Mouse (Mus musculus): ENCODE data around the gene Mllt6.
"Not testable (repeated sequence)": the region's sequence is repeated elsewhere in the genome, so short reads cannot be mapped to it uniquely, and the experiment has no call there.

The Mllt6 gene

GRCm38 (mm10) chr11:97717369-97718280 lies 54.4 kb downstream of the Mllt6 start:
- no peak for DNase-seq (ENCODE audit: low spot score)

DNA sequence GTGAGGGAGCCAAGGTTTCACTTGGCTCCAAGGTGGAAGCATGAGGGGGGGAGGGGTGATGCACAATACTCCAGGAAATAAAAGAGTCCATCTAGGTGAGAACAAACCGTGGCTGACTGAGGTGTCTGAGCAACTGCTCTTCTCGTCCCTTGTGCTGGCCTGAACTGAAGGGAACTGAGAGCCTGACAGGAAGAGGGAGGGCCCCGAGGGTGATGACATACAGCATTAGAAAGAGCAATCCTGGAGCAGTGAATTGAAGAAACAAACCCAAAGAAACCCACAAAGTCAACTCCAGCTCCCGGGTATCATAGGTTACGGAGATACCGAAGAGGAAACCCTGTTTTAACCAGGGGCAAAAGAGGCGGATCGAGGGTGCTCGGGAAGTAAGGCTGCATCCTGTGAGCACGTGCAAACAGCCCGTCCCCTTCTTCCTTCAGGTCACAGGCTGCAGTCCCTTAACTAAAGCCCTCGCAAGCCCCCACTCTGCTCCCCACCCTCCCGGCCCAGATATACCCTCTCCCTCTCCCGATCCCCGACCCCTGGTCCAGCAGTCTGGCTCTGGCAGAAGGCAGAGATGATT lies 55.2 kb downstream of the Mllt6 start:
- no peak for DNase-seq (ENCODE audit: low spot score)

- no peak for DNase-seq (ENCODE audit: low spot score)
These were observed 55.8 kb downstream of the Mllt6 start for GRCm38 (mm10) chr11:97719041-97719440.

- no peak for DNase-seq (ENCODE audit: low spot score)
These were observed 58.1 kb downstream of the Mllt6 start for GRCm38 (mm10) chr11:97721338-97721737.

DNA sequence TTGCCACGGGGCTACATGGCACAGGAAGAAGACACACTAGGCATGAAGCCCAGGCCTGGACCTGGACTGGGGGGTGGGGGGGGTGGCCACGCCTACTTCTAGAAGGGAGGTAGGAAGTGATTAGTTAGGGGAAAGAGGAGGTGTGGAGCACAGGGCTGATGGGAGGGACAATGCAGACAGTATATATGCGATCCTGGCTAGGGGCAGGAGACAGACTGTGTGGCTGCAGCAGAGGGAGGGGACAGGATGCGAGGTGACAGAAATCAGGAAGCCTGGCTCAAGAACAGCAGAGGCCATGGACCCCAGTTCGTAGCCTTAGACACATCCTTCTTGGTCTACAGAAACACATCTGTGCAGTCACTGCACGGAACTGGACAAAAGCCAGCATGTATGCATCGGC lies 60.5 kb downstream of the Mllt6 start:
- DNase-seq (ENCODE audit: low spot score): no peak

DNA sequence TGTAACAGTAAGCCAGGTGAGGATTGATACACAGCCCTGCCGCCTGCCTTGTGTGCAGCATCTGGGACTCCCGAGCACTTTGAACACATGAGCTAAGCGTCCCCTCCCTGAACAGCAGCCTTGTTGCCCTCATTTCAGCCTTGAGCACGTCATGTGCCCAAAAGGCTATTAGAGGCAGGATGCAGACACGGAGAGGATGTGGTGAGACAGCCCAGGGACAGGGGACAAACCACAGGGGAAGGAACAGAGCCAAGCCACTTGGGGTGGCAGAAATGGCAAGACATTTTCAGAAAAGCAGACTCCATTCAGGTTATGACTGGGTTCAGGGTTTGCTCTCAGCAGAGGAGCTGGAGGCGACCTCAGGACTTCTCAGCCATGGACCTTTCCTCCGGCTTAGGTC lies 65.1 kb downstream of the Mllt6 start:
- no peak for DNase-seq (ENCODE audit: low spot score)

DNA sequence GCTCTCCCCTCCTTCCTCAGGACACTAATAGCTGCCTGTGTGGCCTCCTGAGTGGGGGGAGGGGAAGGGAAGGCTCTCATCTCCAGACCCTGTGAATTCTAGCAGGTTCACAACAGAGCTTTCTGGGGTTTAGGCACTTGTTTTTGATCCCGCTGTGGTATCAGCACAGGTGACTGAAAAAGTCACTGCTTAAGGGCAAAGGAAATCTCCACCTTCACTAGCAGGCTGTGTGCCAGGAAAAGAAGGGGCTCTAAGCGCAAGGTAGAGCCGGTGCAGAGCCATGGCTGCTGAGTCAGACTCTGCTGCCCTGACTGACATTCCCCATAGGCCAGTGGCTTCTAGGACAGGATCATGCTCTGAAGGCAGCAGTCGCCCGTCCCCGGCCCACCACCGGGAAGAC lies 65.5 kb downstream of the Mllt6 start:
- no peak for DNase-seq (ENCODE audit: low spot score)

GRCm38 (mm10) chr11:97733689-97734088 lies 70.5 kb downstream of the Mllt6 start:
- no peak for DNase-seq (ENCODE audit: low spot score)

- DNase-seq (ENCODE audit: low spot score): not testable (repeated sequence)
These were observed 71.6 kb downstream of the Mllt6 start for GRCm38 (mm10) chr11:97734810-97735209.
